ENCODE assay signal across 26 mouse cellular contexts in the genomic region with DNA sequence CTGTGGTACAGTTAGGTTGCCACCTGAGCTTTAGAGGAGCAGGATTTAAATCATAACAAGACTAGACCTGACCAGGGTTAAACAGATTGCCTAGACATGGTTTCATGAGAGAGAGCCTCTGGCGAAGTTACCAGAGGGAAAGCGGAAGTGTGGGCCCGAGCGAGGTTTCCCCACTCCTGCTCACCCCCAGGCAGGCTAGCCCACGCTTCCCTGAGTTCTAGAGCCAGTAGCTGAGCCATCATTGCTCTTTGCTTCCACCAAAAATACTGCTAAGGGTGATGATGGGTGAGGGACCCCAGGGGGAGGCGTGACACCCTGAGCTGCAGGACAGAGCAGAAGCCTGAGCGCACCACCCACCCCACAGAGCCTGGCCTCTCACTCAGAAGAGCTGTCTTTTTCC.
A peak's percentile ranks its signal among the peaks of the same experiment; 100 is the strongest.
DNase-seq lines count a peak whose midpoint lies in the region; ATAC-seq and TF ChIP-seq lines count a peak whose summit lies in the region.
"Had no signal": no experiment of that assay in that cellular context is flagged by ENCODE, and none has a peak within 500 bp of the region (broad histone marks: within the 10 kb centered on the region; RNA-seq: fewer than 3 reads in every experiment).

No protein-coding gene starts in this region.

- TF ChIP-seq CTCF in gastrocnemius, adult 2 months (IDR thresholded peaks at IDR 0.05), result no peak
- TF ChIP-seq CTCF in midbrain, postnatal 0 days (IDR thresholded peaks at IDR 0.05), result no peak

- H3K9me3 ChIP-seq in midbrain, postnatal 0 days (ENCODE audit: low read length), result no peaks in the 10 kb centered on the region
- H3K9me3 ChIP-seq: embryonic facial prominence, embryonic 12.5 days; embryonic facial prominence, embryonic 15.5 days had no signal

- H3K27ac ChIP-seq in gastrocnemius, adult 2 months, result peak overlapping the region; percentile 54
- H3K27ac ChIP-seq in brown adipose tissue, adult 24 weeks (replicated peaks; ENCODE audit: low read depth, low read length), result peak overlapping the region; percentile 50; the same call in 1 of the 2 replicates
- no peak overlapping the region for H3K27ac ChIP-seq in midbrain, postnatal 0 days (ENCODE audit: low read depth, low read length)
- H3K27ac ChIP-seq: embryonic facial prominence, embryonic 12.5 days; embryonic facial prominence, embryonic 15.5 days; hindbrain, embryonic 14.5 days; hindbrain, postnatal 0 days had no signal

- no peak overlapping the region for H3K4me2 ChIP-seq in midbrain, postnatal 0 days (ENCODE audit: low read depth, low read length, poor library complexity, severe bottlenecking)
- H3K4me2 ChIP-seq: embryonic facial prominence, embryonic 12.5 days; embryonic facial prominence, embryonic 15.5 days; heart, embryonic 11.5 days; hindbrain, embryonic 14.5 days had no signal

- no peak overlapping the region for H3K9ac ChIP-seq in midbrain, postnatal 0 days (replicated peaks; ENCODE audit: low read length, poor library complexity, severe bottlenecking)
- H3K9ac ChIP-seq: embryonic facial prominence, embryonic 12.5 days; embryonic facial prominence, embryonic 15.5 days; forebrain, postnatal 0 days; hindbrain, embryonic 14.5 days had no signal

- peaks cover 13% of the 10 kb centered on the region for H3K4me1 ChIP-seq in brown adipose tissue, adult 24 weeks (ENCODE audit: control insufficient read depth, insufficient read depth, insufficient read length, low read length)
- H3K4me1 ChIP-seq in midbrain, postnatal 0 days (ENCODE audit: insufficient read depth, low read length), result no peaks in the 10 kb centered on the region
- H3K4me1 ChIP-seq: embryonic facial prominence, embryonic 12.5 days; embryonic facial prominence, embryonic 15.5 days had no signal

- no peaks in the 10 kb centered on the region for H3K27me3 ChIP-seq in midbrain, postnatal 0 days (ENCODE audit: insufficient read depth, low read length)
- H3K27me3 ChIP-seq: embryonic facial prominence, embryonic 12.5 days; embryonic facial prominence, embryonic 15.5 days had no signal

- peak; percentile 30 to 32; a peak in 1 of 4 replicates for ATAC-seq in hematopoietic stem cell, adult 5-6 weeks (replicated peaks in 1 of 2; ENCODE audit: insufficient read depth in 1 of 2, low FRiP score in 2 of 2, low TSS enrichment in 1 of 2, low read depth in 1 of 2, poor library complexity in 2 of 2, severe bottlenecking in 2 of 2)
- ATAC-seq in monocyte, adult 5-6 weeks (replicated peaks; ENCODE audit: insufficient number of reproducible peaks, low FRiP score, low TSS enrichment, poor library complexity, severe bottlenecking), result peak; percentile 34; the same call in 1 of the 2 replicates
- no peak for ATAC-seq in midbrain, postnatal 0 days (ENCODE audit: low FRiP score)
- ATAC-seq: activated CD4-positive, CD25-positive, alpha-beta regulatory T cell, adult 4 months; forebrain, embryonic 14.5 days; forebrain, postnatal 0 days; hindbrain, postnatal 0 days; inflammation-experienced regulatory T-cells, adult 6 months; intestine, embryonic 16.5 days had no signal

- H3K36me3 ChIP-seq in midbrain, postnatal 0 days (ENCODE audit: insufficient read depth, low read length), result no peaks in the 10 kb centered on the region
- H3K36me3 ChIP-seq: embryonic facial prominence, embryonic 12.5 days; embryonic facial prominence, embryonic 15.5 days had no signal

- no peak overlapping the region for H3K4me3 ChIP-seq in gastrocnemius, adult 2 months
- no peak overlapping the region for H3K4me3 ChIP-seq in brown adipose tissue, adult 24 weeks (ENCODE audit: insufficient read depth, low read depth, low read length)
- H3K4me3 ChIP-seq in midbrain, postnatal 0 days (ENCODE audit: low read depth, low read length), result no peak overlapping the region
- H3K4me3 ChIP-seq: embryonic facial prominence, embryonic 12.5 days; embryonic facial prominence, embryonic 15.5 days had no signal

- DNase-seq in gastrocnemius, adult 2 months, result no peak
- no peak for DNase-seq in gastrocnemius, postnatal 25 days
- no peak for DNase-seq in thymus, postnatal 10 days (ENCODE audit: low spot score in 2 of 2)
- DNase-seq in midbrain, postnatal 0 days (ENCODE audit: low spot score), result no peak
- DNase-seq in right cerebral cortex, adult 2 months (ENCODE audit: low spot score in 2 of 2), result no peak
- DNase-seq: adrenal gland, postnatal 10 days; adrenal gland, postnatal 36 days; cerebellum, adult 11-12 months; cerebellum, adult 9-10 months; cerebellum, postnatal 14 days; forebrain, postnatal 0 days; gastrocnemius, postnatal 36 days; heart, adult 18-20 months; heart, postnatal 36 days had no signal

- WGBS in midbrain, postnatal 0 days, result 95% methylated on average over 7 of the region's 7 CpGs

- intact Hi-C loops in gastrocnemius, adult 2 months (cut with DNase I), result no loop called here
